Mouse (Mus musculus): ENCODE measurements around the gene Bcam.

Gene Bcam

DNA sequence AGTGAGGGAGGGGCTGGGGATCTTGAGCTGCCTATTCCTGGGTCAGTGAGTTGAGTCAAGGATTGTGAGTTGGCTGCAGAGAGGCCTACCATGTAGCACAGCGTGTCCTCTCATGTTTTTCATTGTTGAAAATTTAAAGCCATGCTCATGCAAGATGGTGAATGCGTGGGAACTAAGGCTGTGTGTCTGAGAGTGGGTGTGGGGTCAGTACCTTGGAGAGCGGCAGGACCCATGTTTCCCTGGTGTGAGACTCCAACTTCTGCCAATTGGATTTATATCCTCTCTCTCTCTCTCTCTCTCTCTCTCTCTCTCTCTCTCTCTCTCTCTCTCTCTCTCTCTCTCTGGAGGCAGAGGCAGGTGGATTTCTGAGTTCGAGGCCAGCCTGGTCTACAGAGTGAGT is 44.3 kb downstream of the Bcam start:
- no peak for DNase-seq (ENCODE audit: low spot score)

DNA sequence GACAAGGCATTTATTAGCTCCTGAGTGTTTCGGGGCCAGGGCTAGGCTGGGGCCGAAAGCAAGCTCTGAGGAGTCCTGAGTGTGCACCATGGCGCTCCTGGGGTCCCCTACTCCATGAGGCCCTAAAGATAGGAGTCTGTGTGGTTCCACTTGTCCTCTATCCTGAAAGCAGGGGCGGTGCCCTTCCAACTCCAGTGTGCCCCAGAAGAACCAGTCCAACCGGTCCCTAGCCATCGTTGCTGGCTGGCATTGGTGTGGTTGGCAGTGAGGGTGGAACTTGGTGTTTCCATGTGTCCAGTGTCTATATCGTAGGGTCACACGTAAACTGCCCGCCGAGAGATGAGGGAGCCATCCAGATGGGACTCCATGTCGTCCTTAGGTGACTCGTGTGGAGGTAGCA is 46.6 kb downstream of the Bcam start:
- DNase-seq (ENCODE audit: low spot score), result peak; percentile 55

DNA sequence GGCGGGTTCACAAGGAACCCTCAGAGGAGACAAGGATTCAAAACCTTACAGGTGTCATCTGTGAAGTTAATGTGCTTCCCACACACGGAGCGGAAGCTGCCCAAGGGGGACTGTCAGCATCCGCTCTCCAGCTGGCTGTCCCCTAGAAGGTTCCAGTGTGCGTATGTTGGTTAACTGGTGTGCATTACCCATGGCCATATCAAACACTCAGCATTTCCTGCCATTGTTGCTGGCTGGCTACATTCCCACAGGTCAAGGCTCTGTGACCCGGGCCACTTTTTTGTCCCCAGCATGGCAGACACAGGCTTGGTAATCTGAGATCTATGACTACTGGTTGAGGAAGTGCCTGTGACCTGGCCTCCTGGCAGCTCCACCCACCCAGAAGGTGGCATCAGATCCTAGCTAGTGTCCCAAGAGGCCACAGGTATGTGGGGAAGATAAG is 48.0 kb downstream of the Bcam start:
- DNase-seq (ENCODE audit: low spot score), result no peak

DNA sequence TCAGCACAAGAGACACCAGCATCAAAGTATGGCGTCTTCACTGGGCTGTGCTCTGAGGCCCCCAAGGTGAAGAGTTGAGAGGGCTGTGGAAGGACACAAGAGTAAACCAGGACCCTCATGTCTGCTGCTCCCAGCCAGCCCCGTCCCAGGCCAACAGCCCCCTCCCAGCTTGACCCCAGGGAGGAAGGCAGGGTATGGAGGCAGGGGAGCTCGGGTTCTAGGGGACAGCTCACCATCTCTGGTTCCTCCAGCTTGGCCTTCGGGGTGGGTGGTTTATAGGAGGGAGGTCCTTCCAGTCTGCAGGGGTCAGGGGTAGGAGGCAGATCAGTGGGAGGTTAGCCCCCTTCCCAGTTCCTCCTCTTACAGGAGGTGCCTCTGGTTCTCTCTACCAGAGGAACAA is 51.6 kb downstream of the Bcam start:
- no peak for DNase-seq (ENCODE audit: low spot score)

DNA sequence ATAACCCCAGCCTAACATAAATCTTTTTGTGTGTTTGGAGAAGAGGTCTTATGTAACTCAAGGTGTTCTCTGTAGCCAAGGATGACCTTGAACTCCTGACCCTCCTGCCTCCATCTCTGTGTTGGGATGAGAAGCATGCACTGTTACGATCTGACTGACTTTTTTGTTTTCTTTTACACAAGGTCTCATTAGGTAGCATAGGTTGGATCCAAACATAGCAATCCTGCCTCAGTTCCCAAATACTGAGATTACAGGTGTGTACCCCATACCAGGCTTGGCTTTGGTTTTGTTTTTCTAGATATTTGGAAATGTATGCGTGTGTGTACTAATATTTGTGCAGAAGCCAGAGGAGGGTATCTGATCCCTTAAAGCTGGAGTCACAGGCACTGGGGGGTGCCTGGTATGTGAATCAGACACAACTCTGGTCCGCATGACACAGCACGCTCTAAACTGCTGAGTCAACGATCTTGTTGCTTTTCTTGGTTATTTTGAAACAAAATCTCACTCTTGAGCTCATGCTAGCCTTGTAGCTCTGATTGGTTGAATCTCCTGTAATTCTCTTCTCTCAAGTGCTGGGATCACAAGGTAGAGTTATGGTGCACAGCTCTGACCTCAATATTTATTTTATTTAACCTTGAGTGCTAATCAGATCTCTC is 52.4 kb downstream of the Bcam start:
- DNase-seq (ENCODE audit: low spot score), result no peak

DNA sequence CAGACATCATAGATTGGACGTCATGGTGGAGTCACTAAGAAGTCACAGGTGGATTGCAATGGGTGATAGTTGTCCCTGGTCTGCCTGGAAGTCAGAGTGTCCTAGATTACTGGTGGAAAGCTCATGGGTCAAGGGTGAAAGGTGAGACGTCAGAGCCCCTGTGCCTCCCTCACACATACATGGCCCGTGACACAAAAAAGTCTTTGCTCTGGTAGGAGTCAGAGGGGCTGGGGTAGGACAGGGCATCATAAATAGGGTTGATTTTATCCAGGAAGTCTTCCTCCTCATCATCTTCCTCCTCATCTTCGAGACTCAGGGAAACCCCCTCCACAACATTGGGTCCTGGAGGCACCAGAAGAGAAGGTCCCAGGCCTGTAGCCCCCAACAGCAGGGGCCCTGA is 53.5 kb downstream of the Bcam start:
- no peak for DNase-seq (ENCODE audit: low spot score)

DNA sequence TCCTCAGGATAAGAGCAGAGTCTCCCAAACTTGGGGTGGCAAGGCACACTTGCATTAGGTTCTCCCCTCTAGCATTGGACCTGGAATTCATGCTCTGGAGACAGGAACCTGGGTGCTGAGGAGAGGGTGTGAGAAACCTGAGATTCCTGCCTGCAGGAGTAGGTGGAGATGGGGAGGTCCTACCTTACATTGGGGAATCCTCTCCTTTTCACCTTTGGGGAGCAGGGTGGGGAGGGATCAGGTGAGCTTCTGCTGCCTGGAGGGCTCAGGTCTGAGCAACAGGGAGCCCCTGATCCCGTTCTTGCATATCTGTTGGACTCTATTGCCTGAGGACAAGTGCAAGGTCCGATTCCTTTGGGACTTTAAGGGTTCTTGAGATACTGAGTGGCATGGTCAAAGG is 54.0 kb downstream of the Bcam start:
- DNase-seq (ENCODE audit: low spot score), result no peak

DNA sequence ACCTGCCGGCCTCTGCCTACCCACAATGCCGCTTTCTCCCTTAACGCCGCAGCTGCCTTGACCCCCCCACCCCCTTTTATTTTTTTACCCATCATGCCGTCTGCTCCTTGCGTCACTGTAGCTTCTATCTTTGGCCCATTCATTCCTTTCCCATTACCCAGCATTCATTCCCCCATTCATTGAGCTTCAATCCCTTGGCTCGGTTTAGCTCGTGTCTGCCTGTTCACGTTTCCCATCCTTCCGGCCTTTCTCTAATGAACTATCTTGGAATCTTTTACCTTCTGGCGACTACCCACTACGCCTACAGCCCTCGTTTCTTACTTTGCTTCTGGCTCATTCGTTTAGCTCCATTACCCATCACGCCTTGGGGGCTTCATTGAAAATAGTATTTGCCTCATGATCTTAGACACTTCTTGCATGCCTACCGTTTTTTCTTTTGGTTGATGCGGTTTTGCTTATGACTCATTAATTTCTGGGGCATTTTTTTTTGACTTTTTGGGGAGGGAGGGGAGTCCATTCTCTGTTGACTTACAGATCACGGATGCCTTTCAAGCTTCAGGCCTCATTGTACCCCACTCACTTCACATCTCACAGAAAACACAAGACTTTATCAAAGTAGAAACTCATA is 54.6 kb downstream of the Bcam start:
- no peak for DNase-seq (ENCODE audit: low spot score)

DNA sequence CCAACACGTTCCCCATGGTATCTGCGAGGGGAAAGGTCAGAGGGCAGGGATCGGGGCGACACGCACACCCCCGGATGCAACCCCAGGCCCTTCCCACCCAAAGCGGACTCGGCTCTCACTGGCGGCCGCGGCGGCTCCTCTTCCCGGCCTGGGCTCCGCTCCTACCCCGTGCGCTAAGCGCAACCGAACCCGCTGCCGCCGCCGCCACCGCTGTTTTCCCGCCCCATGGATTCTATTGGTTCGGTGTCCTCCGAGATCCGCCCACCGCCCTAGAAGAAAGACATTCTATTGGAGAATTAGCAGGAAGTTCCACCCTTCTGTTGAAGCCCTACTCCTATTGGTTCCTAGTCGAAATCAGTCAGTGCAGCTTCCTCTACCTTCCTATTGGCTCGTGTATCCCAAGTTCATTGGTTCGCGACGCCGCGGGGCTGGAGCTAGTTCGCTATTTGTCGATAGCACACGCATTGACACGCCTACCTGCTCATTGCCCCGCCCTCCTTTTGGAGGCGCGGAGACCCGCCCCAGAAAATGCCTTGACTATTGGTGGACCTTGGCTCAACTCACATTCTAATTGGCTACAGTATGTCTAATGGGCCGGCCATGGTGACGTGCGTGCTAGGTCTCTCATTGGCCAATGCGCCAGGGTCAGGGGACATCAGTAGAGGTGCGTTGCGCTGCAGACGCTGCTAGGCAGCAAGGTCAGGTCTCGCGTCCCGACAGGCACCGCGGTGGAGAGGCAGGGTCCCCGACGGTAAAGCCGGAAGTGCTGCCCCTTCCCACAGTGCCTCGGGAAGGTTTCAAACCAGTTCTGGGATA is 55.4 kb downstream of the Bcam start, which contains the start of gene Tomm40:
Gene Tomm40 (minus strand): TSS at position 200 of the 816 bp plus-strand sequence.
- DNase-seq (ENCODE audit: low spot score), result peak; percentile 90

DNA sequence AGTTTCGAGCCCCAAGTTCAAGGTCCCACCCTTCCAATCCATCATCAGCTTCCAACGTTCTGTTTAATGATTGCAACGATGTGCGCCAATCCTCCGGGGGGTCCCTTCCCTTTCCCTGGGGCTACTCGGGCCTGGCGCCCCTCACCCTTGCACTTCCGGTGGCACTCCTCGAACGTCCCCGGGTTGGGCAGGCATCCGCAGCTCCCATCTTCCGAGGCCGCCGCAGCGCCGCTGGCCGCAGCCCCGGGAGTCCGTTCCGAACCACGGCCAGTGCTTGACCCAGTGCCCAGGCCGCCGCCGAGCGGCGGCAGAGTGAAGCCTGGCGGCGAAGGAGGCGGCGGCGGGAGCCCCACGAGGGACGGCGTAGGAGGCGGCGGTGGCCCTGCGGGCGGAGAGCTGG is 56.0 kb downstream of the Bcam start:
- DNase-seq (ENCODE audit: low spot score), result peak; percentile 18

DNA sequence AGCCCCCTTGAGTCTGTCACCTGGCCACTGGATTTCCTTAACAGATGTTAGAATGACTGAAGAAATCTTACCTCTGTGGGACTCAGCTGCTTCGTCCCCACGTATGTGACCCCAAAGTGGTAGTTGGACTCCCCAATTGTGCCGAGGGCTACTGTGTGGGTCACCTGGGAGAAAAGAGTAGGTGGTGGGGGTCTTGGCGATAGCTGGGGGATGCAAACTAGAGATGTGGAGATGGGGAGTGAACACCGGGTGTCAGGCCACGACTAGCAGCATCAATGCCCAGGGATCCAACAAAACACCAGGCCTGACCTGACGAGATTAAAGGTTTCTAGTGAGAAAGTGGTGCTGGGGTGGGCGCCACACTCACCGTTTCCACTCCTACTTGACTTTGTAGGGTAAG is 57.2 kb downstream of the Bcam start:
- no peak for DNase-seq (ENCODE audit: low spot score)

DNA sequence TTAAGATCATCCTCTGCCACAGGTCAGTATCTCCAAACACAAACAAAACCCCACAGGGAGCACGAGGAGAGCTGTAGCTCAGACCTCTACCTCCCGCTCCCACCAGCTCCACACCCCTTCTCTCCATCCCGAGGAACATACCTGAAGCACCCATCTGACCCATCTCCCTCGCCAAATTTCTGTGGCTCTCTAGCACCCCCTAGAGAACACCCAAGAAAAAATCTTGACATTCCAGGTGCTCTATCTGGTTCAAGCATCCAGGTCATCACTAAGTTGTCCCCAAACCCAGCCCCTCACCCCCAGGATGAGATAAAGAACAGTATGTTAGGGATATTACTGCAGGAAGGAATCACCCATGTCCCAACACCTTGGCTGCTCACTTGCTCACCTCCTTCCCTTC is 57.6 kb downstream of the Bcam start:
- DNase-seq (ENCODE audit: low spot score), result no peak

DNA sequence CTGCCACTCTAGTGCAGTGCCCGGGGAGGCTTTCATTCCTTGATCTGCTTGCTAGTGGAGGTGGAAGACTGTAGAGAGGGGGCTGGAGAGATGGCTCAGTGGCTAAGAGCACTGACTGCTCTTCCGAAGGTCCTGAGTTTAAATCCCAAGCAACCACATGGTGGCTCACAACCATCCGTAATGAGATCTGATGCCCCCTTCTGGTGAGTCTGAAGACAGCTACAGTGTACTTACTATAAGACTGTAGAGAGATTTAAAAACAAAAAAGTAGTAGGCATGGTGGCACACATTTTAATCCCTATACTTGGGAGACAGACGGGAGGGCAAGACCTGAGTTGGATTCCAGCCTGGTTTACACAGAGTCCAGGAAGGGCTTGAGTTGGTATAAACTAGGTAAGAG is 58.4 kb downstream of the Bcam start:
- no peak for DNase-seq (ENCODE audit: low spot score)

DNA sequence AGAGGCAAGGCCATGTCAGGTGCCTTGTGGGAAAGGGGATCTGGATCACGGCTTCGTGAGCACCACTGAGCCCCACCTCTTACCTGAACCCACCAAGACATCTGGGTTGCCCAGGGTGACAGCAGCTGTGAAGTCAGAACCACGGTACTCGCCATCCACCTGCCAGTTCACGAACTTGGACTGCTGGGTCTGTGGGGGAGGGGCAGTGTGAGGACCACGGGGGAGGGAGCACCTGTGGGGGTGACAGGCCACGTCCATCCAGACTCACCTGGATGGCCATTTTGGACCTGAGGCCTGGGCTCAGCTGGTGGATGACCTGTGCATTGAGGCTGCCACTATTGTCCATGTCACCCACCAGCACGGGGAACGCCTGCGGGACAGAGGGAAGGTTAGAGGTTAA is 60.2 kb downstream of the Bcam start:
- DNase-seq (ENCODE audit: low spot score), result no peak

Measured in urinary bladder, postnatal 25 days (tissue).